Mouse (Mus musculus): ENCODE measurements at regions not wholly inside any gene's neighbourhood (a gene's known extent, or its start where the extent isn't known, plus 50 kb on each side); places are given as distances from the start of the nearest gene placed in this dataset.

GRCm38 (mm10) chr13:36807961-36808360 is 73.0 kb upstream of the Nrn1 start:
- no peak for DNase-seq (ENCODE audit: low spot score in 2 of 2)

- DNase-seq (ENCODE audit: low spot score in 2 of 2): peak; percentile 20 to 68
Measured at GRCm38 (mm10) chr13:36789360-36789759, 54.4 kb upstream of the Nrn1 start.

Measured in frontal cortex, postnatal 36 days (tissue).